Mouse (Mus musculus) gastrocnemius, adult 8-10 months (tissue): ENCODE data around the gene Tcte3. TPM values are rescaled to one million over a fixed set of nuclear protein-coding genes. Genes with fewer than 3 reads are reported as not detected.
"Not testable (repeated sequence)": the region's sequence is repeated elsewhere in the genome, so short reads cannot be mapped to it uniquely, and the experiment has no call there.

Experiments used
- DNase-seq, 2 experiments: peaks; one replicate each; pipeline ENCODE4 v3.0.0; 2022; ENCODE audit warnings: low spot score in 2 of 2
- total RNA-seq, 4 experiments: library from RNA; stranded (reverse); gene quantifications; 2 replicates each; pipeline ENCODE4 v1.2.4; 2022

The Tcte3 gene
- total RNA-seq, 4 experiments from 2014 or later: 0.92 TPM; not detected in 3

DNA sequence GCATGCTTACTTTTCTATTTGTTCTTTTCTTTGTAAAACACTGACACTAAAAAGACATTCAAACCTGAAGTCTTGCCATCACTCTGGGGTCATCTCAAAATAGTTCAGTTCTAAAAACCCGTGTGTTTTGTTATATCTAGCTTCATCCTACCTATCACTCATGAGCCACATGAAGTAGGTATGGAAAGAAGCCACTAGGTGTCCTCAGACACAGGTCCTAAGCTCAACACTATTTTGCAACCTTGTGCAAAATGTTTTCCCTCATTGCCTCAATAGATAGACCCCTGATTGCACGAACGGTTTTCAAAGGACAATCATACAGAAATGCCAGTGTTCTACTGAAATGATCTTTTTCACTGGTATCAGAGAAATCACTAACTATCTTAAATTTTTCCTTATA is 833 bp downstream of the Tcte3 start:
- not testable (repeated sequence) for DNase-seq

DNA sequence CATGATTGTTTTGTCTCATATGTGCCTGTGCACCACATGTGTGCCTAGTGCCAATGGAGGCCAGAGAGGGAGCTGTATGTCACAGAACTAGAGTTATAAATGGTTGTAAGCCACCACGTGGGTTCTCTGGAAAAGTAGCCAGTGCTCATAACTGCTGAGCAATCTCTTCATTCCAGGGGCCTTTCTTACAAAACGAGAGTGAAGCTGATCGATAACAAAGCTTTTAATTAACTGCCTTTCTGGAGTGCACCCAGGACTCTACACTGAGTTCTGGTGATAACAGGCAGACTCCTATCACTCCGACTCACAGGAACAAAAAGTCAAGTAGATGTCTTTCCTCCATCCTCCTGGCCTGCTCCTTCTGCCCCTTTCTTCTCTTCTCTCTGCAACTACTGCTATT is 9.9 kb downstream of the Tcte3 start:
- DNase-seq: not testable (repeated sequence)

DNA sequence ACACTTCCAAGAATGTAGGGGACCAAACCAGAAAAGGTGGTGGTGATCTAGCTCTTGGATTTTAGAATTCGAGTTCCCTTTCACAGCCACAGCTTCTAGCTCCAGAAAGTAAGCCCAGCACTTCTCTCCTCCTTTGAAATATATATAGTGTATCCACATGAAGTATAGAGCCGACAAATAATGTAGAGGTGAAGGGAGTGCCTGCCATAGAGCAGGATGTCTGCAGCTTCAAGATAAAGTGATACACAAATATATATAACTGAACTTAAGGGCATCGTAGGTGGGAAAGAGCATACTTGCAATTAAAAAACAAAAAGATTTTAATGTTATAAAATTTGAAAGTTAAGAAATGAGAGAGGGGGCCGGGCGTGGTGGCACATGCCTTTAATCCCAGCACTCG is 15.8 kb downstream of the Tcte3 start:
- DNase-seq: not testable (repeated sequence)

DNA sequence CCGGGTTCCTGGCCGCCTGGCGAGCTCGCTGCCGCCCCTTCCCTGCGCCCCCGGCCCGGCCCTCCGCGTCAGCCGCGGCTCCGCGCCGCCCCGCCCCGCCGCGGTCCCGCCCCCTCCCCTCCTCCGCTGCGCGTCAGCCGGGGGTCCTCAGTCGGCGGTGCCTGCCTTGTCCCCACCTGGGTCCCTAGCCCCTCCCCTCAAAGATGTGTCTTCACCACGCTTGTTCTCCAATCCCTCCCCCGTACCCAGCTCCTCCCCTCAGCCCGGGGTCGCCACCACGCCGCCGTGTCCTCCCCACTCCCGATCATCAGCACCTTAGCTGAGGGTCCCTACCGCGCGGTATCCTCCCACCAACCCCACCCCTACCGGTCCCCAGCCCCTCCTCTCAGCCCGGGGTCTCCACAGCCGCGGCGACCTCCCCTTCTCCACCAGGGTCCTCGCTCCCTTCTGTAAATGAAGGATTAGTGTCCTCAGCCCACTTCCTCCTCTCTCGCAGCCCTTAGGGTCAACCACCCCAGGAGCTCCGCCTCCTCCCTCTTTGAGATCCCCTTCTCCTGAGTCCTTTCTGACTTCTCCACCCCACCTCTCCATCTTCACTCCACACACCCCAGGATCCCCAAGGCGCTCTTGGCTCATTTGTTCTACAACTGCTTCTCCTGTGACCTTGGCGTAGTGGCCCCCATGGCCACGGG is 16.6 kb downstream of the Tcte3 start:
- not testable (repeated sequence) for DNase-seq

DNA sequence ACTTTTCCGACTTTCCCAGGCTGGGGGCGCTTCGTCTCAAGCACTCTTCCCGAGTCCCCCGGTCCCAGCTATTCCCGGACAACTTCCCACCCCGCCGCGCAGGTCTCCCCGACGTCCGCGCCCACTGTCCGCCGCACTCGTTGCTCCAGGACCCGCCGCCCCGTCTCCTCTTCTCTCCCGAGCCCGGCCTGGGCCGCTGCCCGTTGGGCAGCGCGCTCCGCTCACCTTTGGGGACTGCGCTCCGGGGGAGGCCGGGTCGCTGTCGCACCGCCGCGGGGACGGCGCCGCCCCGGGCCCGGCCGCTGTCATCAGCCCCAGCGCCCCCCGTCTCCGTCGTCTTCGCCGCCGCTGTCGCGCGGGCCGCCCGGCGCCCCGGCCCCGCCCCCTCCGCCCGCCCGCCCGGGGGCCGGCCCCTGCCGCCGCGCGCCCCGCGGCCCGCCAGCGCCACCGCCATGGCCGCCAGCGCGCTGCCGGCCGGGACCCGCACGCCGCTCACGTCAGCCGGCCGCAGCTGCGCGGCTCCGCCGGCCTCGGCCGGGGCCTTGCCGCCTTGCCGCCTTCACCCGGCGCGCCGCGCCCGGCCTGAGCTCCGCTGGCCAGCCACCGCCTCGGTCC is 17.3 kb downstream of the Tcte3 start:
- not testable (repeated sequence) for DNase-seq

DNA sequence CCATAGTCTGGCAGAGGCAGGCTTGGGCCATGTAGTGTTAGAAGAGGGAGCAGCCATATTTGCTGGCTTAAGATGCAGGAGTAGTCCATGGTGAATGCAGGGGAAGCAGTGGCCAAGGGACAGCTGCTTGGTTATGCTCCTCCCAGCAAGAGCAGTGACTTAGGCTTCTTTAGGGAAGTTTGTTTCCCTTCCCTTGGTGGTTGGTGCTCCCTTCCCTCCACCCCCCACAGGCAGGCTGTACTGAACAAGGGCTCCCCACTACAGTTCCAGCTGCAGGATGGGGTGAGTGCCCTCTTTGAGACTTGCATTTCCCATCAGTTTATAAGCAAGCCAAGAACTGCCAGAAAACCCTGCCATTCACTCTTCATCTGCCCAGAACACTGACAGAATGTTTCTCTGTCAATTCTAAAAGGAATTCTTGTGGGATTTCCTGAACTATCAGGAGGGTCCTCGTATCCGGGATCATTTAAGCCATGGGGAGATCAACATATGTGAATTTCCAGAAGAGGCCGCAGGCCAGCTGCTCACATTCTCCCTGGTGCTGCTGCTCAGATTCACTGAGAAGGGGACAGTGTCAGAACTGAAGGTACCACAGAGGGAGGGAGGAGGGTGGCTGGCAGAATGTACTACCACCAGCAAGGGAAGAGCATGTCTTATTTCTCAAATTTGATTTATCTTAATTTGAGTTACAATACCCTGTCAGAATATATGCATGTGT is 19.6 kb downstream of the Tcte3 start:
- DNase-seq: peak; percentile 3 to 5

DNA sequence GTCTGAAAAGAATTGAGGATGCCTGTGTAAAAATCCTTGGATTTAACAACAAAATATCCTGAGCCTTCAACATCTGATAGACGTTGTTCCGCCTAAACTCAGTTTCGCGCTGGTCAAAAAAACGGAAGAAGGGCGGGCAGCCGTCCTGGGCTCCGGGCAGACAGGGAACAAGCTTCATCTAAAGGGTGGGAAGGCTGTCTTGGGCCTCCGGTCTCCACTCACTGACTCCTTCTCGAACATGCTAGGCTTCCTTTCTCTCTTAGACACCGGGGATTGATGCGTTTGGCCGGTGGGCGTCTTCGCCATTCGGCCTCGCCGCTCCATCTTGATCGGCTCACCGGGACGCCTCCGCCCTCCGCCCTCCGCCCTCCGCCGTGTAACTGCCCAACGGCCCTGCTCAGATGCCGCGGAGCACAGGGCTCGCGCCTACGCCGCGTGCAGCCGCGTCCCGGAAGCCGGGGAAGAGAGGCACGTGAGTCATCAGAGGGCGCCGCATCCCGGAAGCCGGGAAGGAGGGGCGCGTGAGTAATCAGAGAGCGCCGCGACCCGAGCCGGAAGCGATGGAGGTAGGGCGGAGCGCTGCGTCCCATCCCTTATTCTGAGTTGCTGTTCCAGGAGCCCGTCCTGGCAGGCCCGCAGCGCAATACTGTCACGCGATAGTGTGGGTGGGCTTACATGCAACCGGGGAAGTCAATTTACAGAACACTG is 31.4 kb downstream of the Tcte3 start, which contains the start of gene Gm3435:
Gene Gm3435 (plus strand): TSS at position 471 of the 708 bp plus-strand sequence.
- not testable (repeated sequence) for DNase-seq

DNA sequence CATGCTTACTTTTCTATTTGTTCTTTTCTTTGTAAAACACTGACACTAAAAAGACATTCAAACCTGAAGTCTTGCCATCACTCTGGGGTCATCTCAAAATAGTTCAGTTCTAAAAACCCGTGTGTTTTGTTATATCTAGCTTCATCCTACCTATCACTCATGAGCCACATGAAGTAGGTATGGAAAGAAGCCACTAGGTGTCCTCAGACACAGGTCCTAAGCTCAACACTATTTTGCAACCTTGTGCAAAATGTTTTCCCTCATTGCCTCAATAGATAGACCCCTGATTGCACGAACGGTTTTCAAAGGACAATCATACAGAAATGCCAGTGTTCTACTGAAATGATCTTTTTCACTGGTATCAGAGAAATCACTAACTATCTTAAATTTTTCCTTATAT is 32.2 kb downstream of the Tcte3 start:
- DNase-seq: not testable (repeated sequence)

DNA sequence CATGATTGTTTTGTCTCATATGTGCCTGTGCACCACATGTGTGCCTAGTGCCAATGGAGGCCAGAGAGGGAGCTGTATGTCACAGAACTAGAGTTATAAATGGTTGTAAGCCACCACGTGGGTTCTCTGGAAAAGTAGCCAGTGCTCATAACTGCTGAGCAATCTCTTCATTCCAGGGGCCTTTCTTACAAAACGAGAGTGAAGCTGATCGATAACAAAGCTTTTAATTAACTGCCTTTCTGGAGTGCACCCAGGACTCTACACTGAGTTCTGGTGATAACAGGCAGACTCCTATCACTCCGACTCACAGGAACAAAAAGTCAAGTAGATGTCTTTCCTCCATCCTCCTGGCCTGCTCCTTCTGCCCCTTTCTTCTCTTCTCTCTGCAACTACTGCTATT is 41.2 kb downstream of the Tcte3 start:
- DNase-seq: not testable (repeated sequence)

DNA sequence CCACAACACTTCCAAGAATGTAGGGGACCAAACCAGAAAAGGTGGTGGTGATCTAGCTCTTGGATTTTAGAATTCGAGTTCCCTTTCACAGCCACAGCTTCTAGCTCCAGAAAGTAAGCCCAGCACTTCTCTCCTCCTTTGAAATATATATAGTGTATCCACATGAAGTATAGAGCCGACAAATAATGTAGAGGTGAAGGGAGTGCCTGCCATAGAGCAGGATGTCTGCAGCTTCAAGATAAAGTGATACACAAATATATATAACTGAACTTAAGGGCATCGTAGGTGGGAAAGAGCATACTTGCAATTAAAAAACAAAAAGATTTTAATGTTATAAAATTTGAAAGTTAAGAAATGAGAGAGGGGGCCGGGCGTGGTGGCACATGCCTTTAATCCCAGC is 47.1 kb downstream of the Tcte3 start:
- DNase-seq: not testable (repeated sequence)

DNA sequence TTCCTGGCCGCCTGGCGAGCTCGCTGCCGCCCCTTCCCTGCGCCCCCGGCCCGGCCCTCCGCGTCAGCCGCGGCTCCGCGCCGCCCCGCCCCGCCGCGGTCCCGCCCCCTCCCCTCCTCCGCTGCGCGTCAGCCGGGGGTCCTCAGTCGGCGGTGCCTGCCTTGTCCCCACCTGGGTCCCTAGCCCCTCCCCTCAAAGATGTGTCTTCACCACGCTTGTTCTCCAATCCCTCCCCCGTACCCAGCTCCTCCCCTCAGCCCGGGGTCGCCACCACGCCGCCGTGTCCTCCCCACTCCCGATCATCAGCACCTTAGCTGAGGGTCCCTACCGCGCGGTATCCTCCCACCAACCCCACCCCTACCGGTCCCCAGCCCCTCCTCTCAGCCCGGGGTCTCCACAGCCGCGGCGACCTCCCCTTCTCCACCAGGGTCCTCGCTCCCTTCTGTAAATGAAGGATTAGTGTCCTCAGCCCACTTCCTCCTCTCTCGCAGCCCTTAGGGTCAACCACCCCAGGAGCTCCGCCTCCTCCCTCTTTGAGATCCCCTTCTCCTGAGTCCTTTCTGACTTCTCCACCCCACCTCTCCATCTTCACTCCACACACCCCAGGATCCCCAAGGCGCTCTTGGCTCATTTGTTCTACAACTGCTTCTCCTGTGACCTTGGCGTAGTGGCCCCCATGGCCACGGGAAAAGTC is 48.0 kb downstream of the Tcte3 start:
- not testable (repeated sequence) for DNase-seq

DNA sequence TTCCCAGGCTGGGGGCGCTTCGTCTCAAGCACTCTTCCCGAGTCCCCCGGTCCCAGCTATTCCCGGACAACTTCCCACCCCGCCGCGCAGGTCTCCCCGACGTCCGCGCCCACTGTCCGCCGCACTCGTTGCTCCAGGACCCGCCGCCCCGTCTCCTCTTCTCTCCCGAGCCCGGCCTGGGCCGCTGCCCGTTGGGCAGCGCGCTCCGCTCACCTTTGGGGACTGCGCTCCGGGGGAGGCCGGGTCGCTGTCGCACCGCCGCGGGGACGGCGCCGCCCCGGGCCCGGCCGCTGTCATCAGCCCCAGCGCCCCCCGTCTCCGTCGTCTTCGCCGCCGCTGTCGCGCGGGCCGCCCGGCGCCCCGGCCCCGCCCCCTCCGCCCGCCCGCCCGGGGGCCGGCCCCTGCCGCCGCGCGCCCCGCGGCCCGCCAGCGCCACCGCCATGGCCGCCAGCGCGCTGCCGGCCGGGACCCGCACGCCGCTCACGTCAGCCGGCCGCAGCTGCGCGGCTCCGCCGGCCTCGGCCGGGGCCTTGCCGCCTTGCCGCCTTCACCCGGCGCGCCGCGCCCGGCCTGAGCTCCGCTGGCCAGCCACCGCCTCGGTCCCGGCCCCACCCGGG is 48.7 kb downstream of the Tcte3 start:
- DNase-seq: not testable (repeated sequence)

DNA sequence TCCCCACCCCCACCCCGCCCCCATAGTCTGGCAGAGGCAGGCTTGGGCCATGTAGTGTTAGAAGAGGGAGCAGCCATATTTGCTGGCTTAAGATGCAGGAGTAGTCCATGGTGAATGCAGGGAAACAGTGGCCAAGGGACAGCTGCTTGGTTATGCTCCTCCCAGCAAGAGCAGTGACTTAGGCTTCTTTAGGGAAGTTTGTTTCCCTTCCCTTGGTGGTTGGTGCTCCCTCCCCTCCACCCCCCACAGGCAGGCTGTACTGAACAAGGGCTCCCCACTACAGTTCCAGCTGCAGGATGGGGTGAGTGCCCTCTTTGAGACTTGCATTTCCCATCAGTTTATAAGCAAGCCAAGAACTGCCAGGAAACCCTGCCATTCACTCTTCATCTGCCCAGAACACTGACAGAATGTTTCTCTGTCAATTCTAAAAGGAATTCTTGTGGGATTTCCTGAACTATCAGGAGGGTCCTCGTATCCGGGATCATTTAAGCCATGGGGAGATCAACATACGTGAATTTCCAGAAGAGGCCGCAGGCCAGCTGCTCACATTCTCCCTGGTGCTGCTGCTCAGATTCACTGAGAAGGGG is 51.1 kb downstream of the Tcte3 start:
- DNase-seq: not testable (repeated sequence)

DNA sequence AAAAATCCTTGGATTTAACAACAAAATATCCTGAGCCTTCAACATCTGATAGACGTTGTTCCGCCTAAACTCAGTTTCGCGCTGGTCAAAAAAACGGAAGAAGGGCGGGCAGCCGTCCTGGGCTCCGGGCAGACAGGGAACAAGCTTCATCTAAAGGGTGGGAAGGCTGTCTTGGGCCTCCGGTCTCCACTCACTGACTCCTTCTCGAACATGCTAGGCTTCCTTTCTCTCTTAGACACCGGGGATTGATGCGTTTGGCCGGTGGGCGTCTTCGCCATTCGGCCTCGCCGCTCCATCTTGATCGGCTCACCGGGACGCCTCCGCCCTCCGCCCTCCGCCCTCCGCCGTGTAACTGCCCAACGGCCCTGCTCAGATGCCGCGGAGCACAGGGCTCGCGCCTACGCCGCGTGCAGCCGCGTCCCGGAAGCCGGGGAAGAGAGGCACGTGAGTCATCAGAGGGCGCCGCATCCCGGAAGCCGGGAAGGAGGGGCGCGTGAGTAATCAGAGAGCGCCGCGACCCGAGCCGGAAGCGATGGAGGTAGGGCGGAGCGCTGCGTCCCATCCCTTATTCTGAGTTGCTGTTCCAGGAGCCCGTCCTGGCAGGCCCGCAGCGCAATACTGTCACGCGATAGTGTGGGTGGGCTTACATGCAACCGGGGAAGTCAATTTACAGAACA is 62.8 kb downstream of the Tcte3 start, which contains the start of the genes 9030025P20Rik and Gm3417:
Gene 9030025P20Rik (plus strand): TSS at position 107 of the 677 bp plus-strand sequence.
Gene Gm3417 (minus strand): TSS at position 429 of the 677 bp plus-strand sequence.
- DNase-seq: not testable (repeated sequence)

DNA sequence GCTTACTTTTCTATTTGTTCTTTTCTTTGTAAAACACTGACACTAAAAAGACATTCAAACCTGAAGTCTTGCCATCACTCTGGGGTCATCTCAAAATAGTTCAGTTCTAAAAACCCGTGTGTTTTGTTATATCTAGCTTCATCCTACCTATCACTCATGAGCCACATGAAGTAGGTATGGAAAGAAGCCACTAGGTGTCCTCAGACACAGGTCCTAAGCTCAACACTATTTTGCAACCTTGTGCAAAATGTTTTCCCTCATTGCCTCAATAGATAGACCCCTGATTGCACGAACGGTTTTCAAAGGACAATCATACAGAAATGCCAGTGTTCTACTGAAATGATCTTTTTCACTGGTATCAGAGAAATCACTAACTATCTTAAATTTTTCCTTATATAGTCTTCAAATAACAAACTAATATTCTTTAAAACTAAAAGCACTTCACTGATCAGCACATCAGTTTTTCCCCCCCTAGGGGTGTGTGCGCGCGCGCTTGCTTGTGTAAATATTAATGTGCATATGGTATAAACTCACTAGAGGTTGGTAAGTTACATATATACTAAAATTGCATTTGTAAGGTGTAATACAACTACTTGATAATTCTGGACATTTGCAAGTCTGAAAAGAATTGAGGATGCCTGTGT is 63.4 kb downstream of the Tcte3 start:
- not testable (repeated sequence) for DNase-seq
